ENCODE assay signal across 8 mouse cellular contexts in genomic region chr1:155212081-155212480, GRCm38 (mm10). TPM values are rescaled to one million over a fixed set of nuclear protein-coding genes. Genes with fewer than 3 reads are reported as not detected.
DNase-seq lines count a peak whose midpoint lies in the region; ATAC-seq lines count a peak whose summit lies in the region.

No protein-coding gene starts in this region.

- H3K9ac ChIP-seq in heart, embryonic 15.5 days, result 0 out of 2 replicates have a peak overlapping the region, but pooled peaks have one; percentile 1
- no peak overlapping the region for H3K9ac ChIP-seq in embryonic facial prominence, embryonic 12.5 days
- peak overlapping the region; percentile 19; the same call in 1 of the 2 replicates for H3K9ac ChIP-seq in hindbrain, embryonic 12.5 days
- H3K9ac ChIP-seq in midbrain, embryonic 12.5 days (replicated peaks), result peak overlapping the region; percentile 24

- WGBS in heart, embryonic 15.5 days, result 39% methylated on average over 4 of the region's 4 CpGs
- 37% methylated on average over 4 of the region's 4 CpGs for WGBS in embryonic facial prominence, embryonic 12.5 days
- 43% methylated on average over 4 of the region's 4 CpGs for WGBS in hindbrain, embryonic 12.5 days
- WGBS in midbrain, embryonic 12.5 days, result 55% methylated on average over 4 of the region's 4 CpGs

- H3K4me2 ChIP-seq in heart, embryonic 15.5 days, result no peak overlapping the region
- H3K4me2 ChIP-seq in embryonic facial prominence, embryonic 12.5 days (replicated peaks), result no peak overlapping the region
- no peak overlapping the region for H3K4me2 ChIP-seq in hindbrain, embryonic 12.5 days (replicated peaks)
- H3K4me2 ChIP-seq in midbrain, embryonic 12.5 days (replicated peaks), result no peak overlapping the region

- DNase-seq in heart, adult 18-20 months, result no peak
- DNase-seq in natural killer cell, adult 2 months (ENCODE audit: low spot score in 2 of 2), result no peak
- no peak for DNase-seq in Muller cell, postnatal 12 days (ENCODE audit: inconsistent ontology term)
- no peak for DNase-seq in embryo, embryonic 9.5 days (ENCODE audit: extremely low spot score)

- H3K27ac ChIP-seq in heart, embryonic 15.5 days, result peak overlapping the region; percentile 55
- H3K27ac ChIP-seq in embryonic facial prominence, embryonic 12.5 days, result peak overlapping the region; percentile 78
- H3K27ac ChIP-seq in hindbrain, embryonic 12.5 days, result peak overlapping the region; percentile 77
- peak overlapping the region; percentile 82 for H3K27ac ChIP-seq in midbrain, embryonic 12.5 days (replicated peaks)

- peaks cover 58% of the 10 kb centered on the region for H3K4me1 ChIP-seq in heart, embryonic 15.5 days (replicated peaks)
- peaks cover 65% of the 10 kb centered on the region for H3K4me1 ChIP-seq in embryonic facial prominence, embryonic 12.5 days
- peaks cover 67% of the 10 kb centered on the region for H3K4me1 ChIP-seq in hindbrain, embryonic 12.5 days
- H3K4me1 ChIP-seq in midbrain, embryonic 12.5 days, result peaks cover 63% of the 10 kb centered on the region

- no peaks in the 10 kb centered on the region for H3K27me3 ChIP-seq in heart, embryonic 15.5 days
- H3K27me3 ChIP-seq in embryonic facial prominence, embryonic 12.5 days, result no peaks in the 10 kb centered on the region
- H3K27me3 ChIP-seq in hindbrain, embryonic 12.5 days, result peaks cover 9% of the 10 kb centered on the region; the same call in 1 of the 2 replicates
- peaks cover 33% of the 10 kb centered on the region for H3K27me3 ChIP-seq in midbrain, embryonic 12.5 days

- H3K36me3 ChIP-seq in heart, embryonic 15.5 days, result peaks cover 15% of the 10 kb centered on the region
- H3K36me3 ChIP-seq in embryonic facial prominence, embryonic 12.5 days, result peaks cover 8% of the 10 kb centered on the region
- H3K36me3 ChIP-seq in hindbrain, embryonic 12.5 days, result peaks cover 5% of the 10 kb centered on the region; the same call in 1 of the 2 replicates
- peaks cover 7% of the 10 kb centered on the region for H3K36me3 ChIP-seq in midbrain, embryonic 12.5 days

- ATAC-seq in heart, embryonic 15.5 days (replicated peaks; ENCODE audit: insufficient number of reproducible peaks, insufficient read depth, low FRiP score, low read depth), result no peak
- 0 out of 2 replicates have a peak, but pooled peaks have one; percentile 9 for ATAC-seq in embryonic facial prominence, embryonic 12.5 days (ENCODE audit: insufficient number of reproducible peaks, insufficient read depth, low FRiP score, low TSS enrichment)
- ATAC-seq in hindbrain, embryonic 12.5 days (ENCODE audit: low FRiP score), result 0 out of 2 replicates have a peak, but pooled peaks have one; percentile 1
- ATAC-seq in midbrain, embryonic 12.5 days (ENCODE audit: low FRiP score, low read depth), result peak; percentile 20

- H3K9me3 ChIP-seq in heart, embryonic 15.5 days (replicated peaks), result no peaks in the 10 kb centered on the region
- no peaks in the 10 kb centered on the region for H3K9me3 ChIP-seq in embryonic facial prominence, embryonic 12.5 days
- no peaks in the 10 kb centered on the region for H3K9me3 ChIP-seq in hindbrain, embryonic 12.5 days (replicated peaks)
- no peaks in the 10 kb centered on the region for H3K9me3 ChIP-seq in midbrain, embryonic 12.5 days

- no peak overlapping the region for H3K4me3 ChIP-seq in heart, embryonic 15.5 days
- H3K4me3 ChIP-seq in embryonic facial prominence, embryonic 12.5 days, result no peak overlapping the region
- no peak overlapping the region for H3K4me3 ChIP-seq in hindbrain, embryonic 12.5 days
- no peak overlapping the region for H3K4me3 ChIP-seq in midbrain, embryonic 12.5 days

RNA-seq across cellular contexts. Expression of gene BC034090, which starts 32.2 kb away (rescaled TPM):
- 8.0 and 9.4 TPM in 2 replicates for polyA plus RNA-seq in heart, embryonic 15.5 days (2015; fragmentation: Nextera tagmentation; extraction: Ambion mirVana)
- total RNA-seq in heart, adult 18-20 months (2021), result 10 to 100 TPM; 28.5 to 31.8 TPM
- polyA plus RNA-seq in embryonic facial prominence, embryonic 12.5 days (2016; fragmentation: Nextera tagmentation; extraction: Ambion mirVana), result 6.8 and 6.9 TPM in 2 replicates
- polyA plus RNA-seq in hindbrain, embryonic 12.5 days (2016; fragmentation: Nextera tagmentation; extraction: Ambion mirVana), result 5.0 and 5.4 TPM in 2 replicates
- polyA plus RNA-seq in midbrain, embryonic 12.5 days (2016; fragmentation: Nextera tagmentation; extraction: Ambion mirVana), result 5.6 and 6.8 TPM in 2 replicates

RNA-seq across cellular contexts. Expression of gene Stx6, which starts 53.6 kb away (rescaled TPM):
- polyA plus RNA-seq in heart, embryonic 15.5 days (2015; fragmentation: Nextera tagmentation; extraction: Ambion mirVana), result 47.7 and 57.0 TPM in 2 replicates
- 10 to 100 TPM; 17.5 to 20.2 TPM for total RNA-seq in heart, adult 18-20 months (2021)
- polyA plus RNA-seq in embryonic facial prominence, embryonic 12.5 days (2016; fragmentation: Nextera tagmentation; extraction: Ambion mirVana), result 109 and 113 TPM in 2 replicates
- 119 and 123 TPM in 2 replicates for polyA plus RNA-seq in hindbrain, embryonic 12.5 days (2016; fragmentation: Nextera tagmentation; extraction: Ambion mirVana)
- polyA plus RNA-seq in midbrain, embryonic 12.5 days (2016; fragmentation: Nextera tagmentation; extraction: Ambion mirVana), result 122 and 127 TPM in 2 replicates
